Mouse (Mus musculus) megakaryocyte progenitor cell, adult 5-6 weeks (primary cell): Measurements from ENCODE around the gene Slc4a5. TPM values are rescaled to one million over a fixed set of nuclear protein-coding genes. Genes with fewer than 3 reads are reported as not detected.
A peak's percentile ranks its signal among the peaks of the same experiment; 100 is the strongest.
"Not testable (repeated sequence)": the region's sequence is repeated elsewhere in the genome, so short reads cannot be mapped to it uniquely, and the experiment has no call there.

Experiments used
- ATAC-seq: replicated peaks from 2 replicates; pipeline ENCODE4 v1.8.0; 2016; ENCODE audit warnings: mild to moderate bottlenecking, moderate TSS enrichment, inconsistent platforms; ENCODE audit not compliant: poor library complexity
- total RNA-seq, 2 experiments: library from RNA; stranded (forward) in 1 of 2; stranded (reverse) in 1 of 2; fragments of 157-497, 149-512 nt in 1 of 2; fragments of 200-1000 nt in 1 of 2; gene quantifications; 2 replicates each; pipeline versions ENCODE4 v1.2.3 to v1.2.4; 2015 to 2017

Slc4a5 gene
- total RNA-seq, 2 experiments from 2014 or later: under 0.01 TPM; not detected in 1

GRCm38 (mm10) chr6:83300447-83301229 is 81.0 kb downstream of the Slc4a5 start:
- ATAC-seq: no peak

DNA sequence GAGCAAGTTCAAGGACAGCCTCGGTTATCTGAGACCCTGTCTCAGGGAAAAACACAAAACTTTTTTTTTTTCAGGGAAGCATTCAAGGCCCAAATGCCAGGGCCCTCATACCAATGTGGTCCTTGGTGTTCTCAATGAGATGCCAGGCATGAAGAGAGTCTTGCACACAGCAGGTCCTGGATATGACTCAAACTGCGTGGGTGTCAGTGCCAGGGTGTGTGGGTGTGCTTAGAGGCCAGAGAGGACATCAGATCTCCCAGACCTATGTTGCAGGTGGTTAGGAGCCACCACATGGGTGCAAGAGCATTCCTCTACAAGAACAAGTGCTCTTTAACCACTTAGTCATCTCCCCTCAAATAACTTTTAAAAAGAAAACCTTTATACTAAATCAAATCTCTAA is 81.7 kb downstream of the Slc4a5 start:
- ATAC-seq: no peak

DNA sequence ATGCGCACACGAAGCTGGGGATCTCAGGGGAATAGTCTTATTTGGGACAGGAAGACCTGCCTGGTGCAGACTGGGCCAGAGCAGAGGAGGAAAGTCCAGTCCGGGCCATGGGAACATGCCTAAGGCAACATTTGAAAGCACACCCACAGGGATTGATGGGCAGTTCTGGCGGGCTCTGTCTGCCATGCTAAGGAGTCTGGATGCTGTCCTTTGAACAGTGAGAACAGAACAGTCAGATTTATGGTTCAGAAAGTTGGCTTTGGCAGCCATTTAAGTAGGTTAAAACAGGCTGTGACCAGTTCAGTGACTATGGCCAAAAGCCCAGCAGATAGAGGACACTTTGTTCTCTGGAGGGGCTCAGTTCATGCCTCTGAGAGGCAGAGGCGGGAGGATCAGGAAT is 82.6 kb downstream of the Slc4a5 start:
- ATAC-seq: no peak

DNA sequence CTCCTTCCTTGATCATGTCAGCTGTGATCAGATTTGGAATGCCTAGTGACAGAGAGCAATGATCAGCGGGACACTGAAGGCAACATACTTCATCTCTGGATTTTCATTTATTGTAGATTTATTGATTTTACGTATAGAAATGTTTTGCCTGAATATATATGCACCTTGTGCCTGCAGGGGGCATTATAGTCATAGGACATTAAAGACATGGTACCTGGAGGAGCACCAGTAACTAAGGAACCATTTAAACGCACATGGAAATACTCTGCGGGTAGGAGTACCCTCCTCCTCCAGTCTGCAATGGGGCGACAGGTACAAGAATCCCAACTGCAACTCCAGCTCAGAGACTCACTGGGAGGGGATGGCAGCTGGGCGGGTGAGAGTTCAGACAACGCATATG is 89.4 kb downstream of the Slc4a5 start:
- ATAC-seq: 0 out of 2 replicates have a peak, but pooled peaks have one; percentile 48

DNA sequence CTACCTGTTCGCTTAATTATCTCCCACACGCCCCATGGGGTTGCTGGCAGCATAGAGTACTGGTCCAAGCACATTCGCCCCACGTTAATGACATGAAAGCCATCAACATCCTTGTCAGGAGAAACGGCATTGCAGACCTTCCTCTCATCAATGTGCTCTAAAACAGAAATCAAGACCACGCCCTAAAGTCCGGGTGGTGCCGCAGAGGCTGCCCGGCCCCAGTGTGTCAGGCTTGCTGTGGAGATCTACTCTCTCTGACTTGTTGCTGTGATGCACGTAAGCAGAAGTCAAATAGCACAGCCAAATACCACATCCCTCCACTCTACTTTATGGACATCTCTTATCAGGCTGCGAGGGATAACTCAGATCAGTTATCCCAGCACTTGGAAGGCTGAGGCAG is 91.6 kb downstream of the Slc4a5 start:
- ATAC-seq: no peak

DNA sequence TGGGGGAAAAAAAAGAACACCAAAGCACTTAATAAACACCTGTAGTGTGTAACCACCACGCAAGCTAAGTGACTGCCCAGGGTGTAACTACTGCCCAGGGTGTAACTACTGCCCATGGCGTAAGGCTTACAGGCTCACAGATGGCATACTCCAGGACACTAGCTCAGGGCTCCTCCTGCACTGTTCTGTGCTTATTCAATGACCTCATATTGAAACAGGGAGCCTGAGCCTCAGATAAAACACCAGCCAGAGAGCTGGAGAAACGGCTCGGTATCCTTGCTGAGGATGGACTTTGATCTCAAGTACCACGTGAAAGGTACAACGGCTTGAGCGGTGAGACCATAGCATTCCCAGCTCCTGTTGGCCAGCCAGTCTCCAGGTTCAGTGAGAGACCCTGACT is 92.4 kb downstream of the Slc4a5 start:
- ATAC-seq: no peak

- no peak for ATAC-seq
These were observed 92.9 kb downstream of the Slc4a5 start for GRCm38 (mm10) chr6:83312514-83312913.

DNA sequence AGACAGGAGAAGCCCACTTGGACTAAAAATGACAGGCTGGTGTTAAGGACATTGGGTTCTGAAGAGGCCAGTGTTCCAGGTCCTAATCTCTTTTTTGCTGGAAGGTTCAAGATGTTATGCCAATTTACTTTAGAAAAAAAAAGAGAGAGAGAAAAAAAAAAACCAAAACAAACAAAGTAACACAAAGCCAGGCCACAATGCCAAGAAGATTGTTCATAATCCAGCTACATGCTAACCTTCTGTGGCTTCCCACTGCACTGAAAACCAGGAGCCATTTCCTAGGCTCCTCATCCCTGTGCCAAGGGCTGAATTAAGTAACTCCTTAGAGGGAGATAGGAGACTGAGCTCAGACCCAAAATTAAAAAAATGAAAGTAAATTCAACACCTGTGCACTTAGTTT is 95.7 kb downstream of the Slc4a5 start:
- no peak for ATAC-seq

GRCm38 (mm10) chr6:83316022-83316421 is 96.4 kb downstream of the Slc4a5 start:
- ATAC-seq: no peak

GRCm38 (mm10) chr6:83317108-83317741 is 97.6 kb downstream of the Slc4a5 start:
- peak; percentile 94 for ATAC-seq

DNA sequence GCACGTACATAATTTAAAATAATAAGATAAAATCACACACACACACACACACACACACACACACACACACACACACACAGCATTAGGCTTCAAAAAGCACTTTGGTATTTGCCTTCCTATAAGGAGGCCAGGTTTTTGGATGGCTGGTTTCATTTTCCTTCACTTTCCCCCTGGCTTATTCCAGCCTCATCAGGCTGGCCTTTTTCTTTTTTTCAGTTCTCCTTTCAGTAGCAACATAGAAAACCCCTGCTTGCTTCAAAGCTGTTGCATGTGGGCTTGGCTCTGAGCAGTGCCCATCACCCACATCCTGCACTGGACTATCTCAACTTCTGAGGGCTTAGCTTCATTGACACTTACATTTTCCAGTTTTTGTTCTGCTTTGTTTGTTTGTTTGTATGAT is 102.3 kb downstream of the Slc4a5 start:
- no peak for ATAC-seq

GRCm38 (mm10) chr6:83322794-83323193 is 103.2 kb downstream of the Slc4a5 start:
- no peak for ATAC-seq

- peak; percentile 36 for ATAC-seq
These were observed 104.2 kb downstream of the Slc4a5 start for GRCm38 (mm10) chr6:83323652-83324419.

- peak; percentile 94 for ATAC-seq
These were observed 106.1 kb downstream of the Slc4a5 start, which contains the start of the genes Mthfd2 and Mob1a for GRCm38 (mm10) chr6:83325525-83326393. TSS of gene Mthfd2 (minus strand) at chr6:83325908. TSS of gene Mob1a (plus strand) at chr6:83326016.

DNA sequence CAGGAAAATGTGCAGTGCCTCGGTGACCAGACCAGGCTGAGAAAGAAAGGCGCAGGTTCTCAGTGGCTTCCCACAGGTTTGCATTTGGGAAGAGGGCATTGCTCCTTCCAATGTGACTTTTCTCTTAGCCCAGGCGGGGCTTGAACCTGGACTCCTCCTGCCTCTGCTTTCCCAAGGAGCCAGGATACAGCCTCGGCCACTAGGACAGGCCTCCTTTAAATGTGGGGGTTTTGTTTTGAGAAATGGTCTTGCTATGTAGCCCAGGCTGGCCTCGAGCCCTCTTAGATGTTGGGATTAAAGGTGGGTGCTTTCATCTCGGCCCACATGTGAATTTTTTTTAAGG is 106.7 kb downstream of the Slc4a5 start:
- no peak; the same call in 1 of the 2 replicates for ATAC-seq

GRCm38 (mm10) chr6:83326761-83327160 is 107.1 kb downstream of the Slc4a5 start:
- ATAC-seq: no peak

- ATAC-seq: no peak
These were observed 108.1 kb downstream of the Slc4a5 start for GRCm38 (mm10) chr6:83327591-83328190.

GRCm38 (mm10) chr6:83341387-83341786 is 121.8 kb downstream of the Slc4a5 start:
- no peak for ATAC-seq

DNA sequence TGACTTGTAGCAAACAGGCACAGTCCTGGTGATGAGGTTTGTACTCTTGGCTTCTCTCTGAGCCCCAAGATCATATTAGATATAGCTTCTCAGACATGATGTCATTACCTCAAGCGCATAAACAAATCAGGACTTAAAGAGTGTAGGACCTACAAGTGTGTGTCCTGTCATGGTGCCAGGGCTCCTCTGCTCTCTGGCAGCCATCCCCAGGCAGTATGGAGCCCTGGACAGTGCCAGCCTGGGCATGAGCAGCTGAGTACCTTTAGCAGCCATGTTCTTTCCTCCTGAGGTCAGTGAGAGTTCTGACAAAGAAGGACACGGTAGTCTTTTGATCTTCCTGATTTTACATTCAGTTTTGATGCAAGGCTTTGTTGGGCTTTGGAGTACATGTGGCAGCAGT is 123.3 kb downstream of the Slc4a5 start:
- no peak for ATAC-seq

DNA sequence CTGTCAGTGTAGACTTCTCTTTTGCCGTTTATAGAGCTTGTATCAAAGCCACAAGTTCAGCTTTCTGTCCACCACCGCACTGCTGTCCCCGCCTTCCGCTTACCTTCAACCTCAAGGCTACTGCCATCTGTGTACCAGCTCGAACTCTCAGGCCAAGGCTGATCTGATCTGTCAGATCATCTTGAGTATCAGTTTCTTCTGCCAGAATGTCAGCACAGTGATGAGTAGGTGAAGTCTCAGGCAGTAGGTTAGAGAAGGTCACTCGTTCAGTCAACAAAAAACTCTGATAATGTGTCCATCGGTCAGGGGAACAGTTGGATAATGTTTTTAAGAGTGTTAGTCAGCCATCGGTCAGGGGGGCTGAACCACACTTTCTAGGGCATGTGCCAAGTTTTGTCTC is 125.7 kb downstream of the Slc4a5 start:
- not testable (repeated sequence) for ATAC-seq
